ENCODE assay signal across 8 mouse cellular contexts in the genomic region with DNA sequence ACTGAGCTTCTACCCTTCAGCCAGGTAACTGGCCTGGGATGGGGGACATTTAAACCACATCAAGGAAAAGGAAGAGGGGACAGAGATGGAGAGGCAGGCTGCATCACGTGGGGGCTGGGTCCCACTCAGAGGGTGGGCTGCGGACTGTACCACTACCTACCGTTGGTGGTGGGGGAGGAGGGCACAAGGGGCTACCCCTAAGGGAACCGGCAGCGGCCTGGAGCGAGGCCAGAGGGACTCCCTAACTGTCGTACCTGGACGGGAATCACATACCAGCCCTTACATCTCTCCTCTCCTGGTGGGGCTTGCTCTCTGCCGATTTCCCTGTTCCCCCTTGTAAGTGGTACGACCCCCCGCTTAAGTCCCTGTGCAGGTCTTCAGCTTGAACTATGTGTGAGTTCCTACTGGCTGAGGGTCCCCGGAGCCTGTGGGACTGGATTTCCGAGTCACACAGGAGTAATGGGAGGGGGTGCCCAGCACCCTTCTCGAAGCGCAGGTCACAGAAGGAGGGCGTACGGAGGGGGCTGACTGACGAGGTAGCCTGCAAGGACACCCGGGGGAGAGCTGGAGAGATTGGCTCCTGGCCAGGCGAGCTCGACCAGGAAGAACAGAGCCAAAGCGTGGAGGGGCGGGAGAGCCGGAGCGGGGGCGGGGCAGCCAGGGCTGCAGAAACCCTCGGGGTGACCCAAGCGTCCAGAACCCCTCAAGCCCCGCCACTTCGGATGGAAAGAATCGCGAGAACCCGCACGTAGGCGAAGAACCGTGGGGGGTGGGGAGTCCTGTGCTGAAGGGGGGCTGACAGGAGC. TPM values are rescaled to one million over a fixed set of nuclear protein-coding genes. Genes with fewer than 3 reads are reported as not detected.
DNase-seq lines count a peak whose midpoint lies in the region; ATAC-seq and TF ChIP-seq lines count a peak whose summit lies in the region.

No protein-coding gene starts in this region.

- no peak for DNase-seq in layer of hippocampus, adult 2 months (ENCODE audit: low spot score in 2 of 2)
- no peak for DNase-seq in layer of hippocampus, adult 18-20 months (ENCODE audit: low spot score in 2 of 2)
- peak; percentile 77 for DNase-seq in ZHBTc4 (ENCODE audit: low read depth, low spot score)
- peak; percentile 95 for DNase-seq in forebrain, postnatal 0 days
- no peak for DNase-seq in liver, embryonic 14.5 days (ENCODE audit: low read depth in 3 of 3, low spot score in 3 of 3)

- no peak for TF ChIP-seq EP300 in liver, embryonic 14.5 days (IDR thresholded peaks at IDR 0.05; ENCODE audit: low read depth)

- peak overlapping the region; percentile 82 for H3K27ac ChIP-seq in layer of hippocampus, adult 2 months
- H3K27ac ChIP-seq in forebrain, postnatal 0 days (ENCODE audit: low read depth, low read length), result peak overlapping the region; percentile 96
- H3K27ac ChIP-seq in intestine, embryonic 16.5 days (ENCODE audit: low read length), result peak overlapping the region; percentile 63
- no peak overlapping the region for H3K27ac ChIP-seq in liver, embryonic 14.5 days
- 0 out of 2 replicates have a peak overlapping the region, but pooled peaks have one; percentile 8 for H3K27ac ChIP-seq in olfactory bulb, adult 2 months (ENCODE audit: insufficient read depth, low read depth, low read length)

- no peaks in the 10 kb centered on the region for H3K9me3 ChIP-seq in forebrain, postnatal 0 days (ENCODE audit: low read length)
- no peaks in the 10 kb centered on the region for H3K9me3 ChIP-seq in intestine, embryonic 16.5 days (ENCODE audit: control insufficient read depth, low read length)
- H3K9me3 ChIP-seq in liver, embryonic 14.5 days (ENCODE audit: control insufficient read depth, low read length), result no peaks in the 10 kb centered on the region

- H3K4me1 ChIP-seq in forebrain, postnatal 0 days (ENCODE audit: insufficient read depth), result peaks cover 25% of the 10 kb centered on the region; the same call in 1 of the 2 replicates
- H3K4me1 ChIP-seq in intestine, embryonic 16.5 days (ENCODE audit: control insufficient read depth, insufficient read depth, low read length), result peaks cover 54% of the 10 kb centered on the region
- peaks cover 2 to 4% of the 10 kb centered on the region in 2 experiments; a peak in 3 of 4 replicates for H3K4me1 ChIP-seq in liver, embryonic 14.5 days (replicated peaks; ENCODE audit: control insufficient read depth in 2 of 2, insufficient read depth in 2 of 2, low read length in 1 of 2)
- H3K4me1 ChIP-seq in olfactory bulb, adult 2 months (ENCODE audit: control insufficient read depth, insufficient read depth, low read length), result peaks cover 39% of the 10 kb centered on the region

- TF ChIP-seq CTCF in layer of hippocampus, adult 2 months (conservative IDR thresholded peaks at IDR 0.05), result no peak
- no peak; the same call in 1 of the 2 replicates for TF ChIP-seq CTCF in forebrain, postnatal 0 days (IDR thresholded peaks at IDR 0.05; ENCODE audit: low read depth)
- TF ChIP-seq CTCF in liver, embryonic 14.5 days (IDR thresholded peaks at IDR 0.05; ENCODE audit: low read depth), result no peak
- no peak for TF ChIP-seq CTCF in olfactory bulb, adult 2 months (IDR thresholded peaks at IDR 0.05; ENCODE audit: insufficient read depth, low read depth, low read length)

- TF ChIP-seq POLR2A in olfactory bulb, adult 2 months (IDR thresholded peaks at IDR 0.05; ENCODE audit: insufficient read depth, low read depth, low read length), result 0 out of 2 replicates have a peak, but pooled peaks have one; percentile 3

- peak overlapping the region; percentile 63 for H3K4me3 ChIP-seq in layer of hippocampus, adult 2 months
- H3K4me3 ChIP-seq in forebrain, postnatal 0 days (ENCODE audit: low read depth, low read length), result peak overlapping the region; percentile 48
- peak overlapping the region; percentile 64 for H3K4me3 ChIP-seq in intestine, embryonic 16.5 days (ENCODE audit: low read length)
- H3K4me3 ChIP-seq in liver, embryonic 14.5 days (ENCODE audit: insufficient read depth in 1 of 2, low read depth in 2 of 2, low read length in 2 of 2), result peak overlapping the region; percentile 25 to 30; a peak in 3 of 4 replicates
- H3K4me3 ChIP-seq in olfactory bulb, adult 2 months (ENCODE audit: insufficient read depth, low read depth, low read length), result peak overlapping the region; percentile 47

- peak overlapping the region; percentile 97 for H3K4me2 ChIP-seq in forebrain, postnatal 0 days (ENCODE audit: low read depth)
- peak overlapping the region; percentile 98 for H3K4me2 ChIP-seq in intestine, embryonic 16.5 days (ENCODE audit: low read depth, low read length)
- peak overlapping the region; percentile 51 for H3K4me2 ChIP-seq in liver, embryonic 14.5 days (ENCODE audit: low read depth)

- peak overlapping the region; percentile 83 for H3K9ac ChIP-seq in forebrain, postnatal 0 days
- H3K9ac ChIP-seq in intestine, embryonic 16.5 days (ENCODE audit: low read depth, low read length), result peak overlapping the region; percentile 73
- H3K9ac ChIP-seq in liver, embryonic 14.5 days (replicated peaks), result no peak overlapping the region

- peaks cover 14% of the 10 kb centered on the region for H3K27me3 ChIP-seq in forebrain, postnatal 0 days (ENCODE audit: insufficient read depth, low read length)
- 0 out of 2 replicates have a peak, but pooled peaks cover 5% of the 10 kb centered on the region for H3K27me3 ChIP-seq in intestine, embryonic 16.5 days (replicated peaks; ENCODE audit: control insufficient read depth, insufficient read depth, low read length)
- H3K27me3 ChIP-seq in liver, embryonic 14.5 days (ENCODE audit: control insufficient read depth, insufficient read depth, low read length), result peaks cover 94% of the 10 kb centered on the region

- peaks cover 7% of the 10 kb centered on the region; the same call in 1 of the 2 replicates for H3K36me3 ChIP-seq in forebrain, postnatal 0 days (ENCODE audit: insufficient read depth)
- no peaks in the 10 kb centered on the region for H3K36me3 ChIP-seq in intestine, embryonic 16.5 days (ENCODE audit: control insufficient read depth, insufficient read depth, low read length)
- no peaks in the 10 kb centered on the region for H3K36me3 ChIP-seq in liver, embryonic 14.5 days (replicated peaks; ENCODE audit: control insufficient read depth, insufficient read depth, low read depth)

- under 1% methylated on average over 36 of the region's 36 CpGs for WGBS in forebrain, postnatal 0 days
- WGBS in intestine, embryonic 16.5 days, result 2% methylated on average over 36 of the region's 36 CpGs
- 2% methylated on average over 36 of the region's 36 CpGs for WGBS in liver, embryonic 14.5 days (ENCODE audit: insufficient replicate concordance)
- WGBS in olfactory bulb, adult 2 months, result 3% methylated on average over 36 of the region's 36 CpGs

- ATAC-seq in forebrain, postnatal 0 days, result peak; percentile 85
- ATAC-seq in intestine, embryonic 16.5 days, result peak; percentile 6; the same call in 1 of the 2 replicates
- no peak for ATAC-seq in liver, embryonic 14.5 days (ENCODE audit: insufficient read depth)
- no peak for ATAC-seq in inflammation-experienced regulatory T-cells, adult 6 months

RNA-seq across cellular contexts. Expression of gene Fgf11, which starts 1.1 kb away (rescaled TPM):
- total RNA-seq in layer of hippocampus, adult 2 months (2021), result 10 to 100 TPM; 25.6 to 28.0 TPM
- total RNA-seq in layer of hippocampus, adult 18-20 months (2021), result 10 to 100 TPM; 27.4 to 27.6 TPM
- 10.1 and 15.9 TPM in 2 replicates for total RNA-seq in forebrain, postnatal 0 days (2014; rRNA removed)
- 1.6 and 3.1 TPM in 2 replicates for polyA plus RNA-seq in forebrain, postnatal 0 days (2015; fragmentation: Nextera tagmentation; extraction: Ambion mirVana)
- 1.3 and 1.4 TPM in 2 replicates for polyA plus RNA-seq in intestine, embryonic 16.5 days (2015; fragmentation: Nextera tagmentation; extraction: Ambion mirVana)
- 0.41 and 0.42 TPM in 2 replicates for polyA plus RNA-seq in liver, embryonic 14.5 days (2012; rRNA removed)
- 0.06 and 0.13 TPM in 2 replicates for polyA plus RNA-seq in liver, embryonic 14.5 days (2014; fragmentation: Nextera tagmentation; extraction: Ambion mirVana)
- polyA plus RNA-seq in olfactory bulb, adult 2 months (2012; ENCODE audit: insufficient read depth, insufficient read length, low replicate concordance, missing spikeins), result not detected in 2 replicates
- not detected for polyA plus RNA-seq in inflammation-experienced regulatory T-cells, adult 6 months (2017; shearing (Covaris generic))

RNA-seq across cellular contexts. Expression of gene Tmem102, which starts 4.8 kb away (rescaled TPM):
- total RNA-seq in layer of hippocampus, adult 2 months (2021), result not detected
- total RNA-seq in layer of hippocampus, adult 18-20 months (2021), result not detected
- 0.23 and 0.76 TPM in 2 replicates for total RNA-seq in forebrain, postnatal 0 days (2014; rRNA removed)
- polyA plus RNA-seq in forebrain, postnatal 0 days (2015; fragmentation: Nextera tagmentation; extraction: Ambion mirVana), result 0.74 and 1.2 TPM in 2 replicates
- 34.6 and 42.7 TPM in 2 replicates for polyA plus RNA-seq in intestine, embryonic 16.5 days (2015; fragmentation: Nextera tagmentation; extraction: Ambion mirVana)
- polyA plus RNA-seq in liver, embryonic 14.5 days (2012; rRNA removed), result 0.25 TPM in 2 replicates
- 0.57 and 0.80 TPM in 2 replicates for polyA plus RNA-seq in liver, embryonic 14.5 days (2014; fragmentation: Nextera tagmentation; extraction: Ambion mirVana)
- polyA plus RNA-seq in olfactory bulb, adult 2 months (2012; ENCODE audit: insufficient read depth, insufficient read length, low replicate concordance, missing spikeins), result not detected in 2 replicates
- polyA plus RNA-seq in inflammation-experienced regulatory T-cells, adult 6 months (2017; shearing (Covaris generic)), result not detected

RNA-seq across cellular contexts. Expression of gene Chrnb1, which starts 4.9 kb away (rescaled TPM):
- 1 to 10 TPM; 1.1 to 1.3 TPM for total RNA-seq in layer of hippocampus, adult 2 months (2021)
- 1 to 10 TPM in 1 of 2 experiments, under 1 TPM in 1; 0.52 to 1.0 TPM for total RNA-seq in layer of hippocampus, adult 18-20 months (2021)
- 0.33 and 3.8 TPM in 2 replicates for total RNA-seq in forebrain, postnatal 0 days (2014; rRNA removed)
- polyA plus RNA-seq in forebrain, postnatal 0 days (2015; fragmentation: Nextera tagmentation; extraction: Ambion mirVana), result 0.69 and 1.2 TPM in 2 replicates
- 3.9 and 4.7 TPM in 2 replicates for polyA plus RNA-seq in intestine, embryonic 16.5 days (2015; fragmentation: Nextera tagmentation; extraction: Ambion mirVana)
- polyA plus RNA-seq in liver, embryonic 14.5 days (2012; rRNA removed), result 0.44 and 0.58 TPM in 2 replicates
- polyA plus RNA-seq in liver, embryonic 14.5 days (2014; fragmentation: Nextera tagmentation; extraction: Ambion mirVana), result 0.32 and 0.33 TPM in 2 replicates
- polyA plus RNA-seq in olfactory bulb, adult 2 months (2012; ENCODE audit: insufficient read depth, insufficient read length, low replicate concordance, missing spikeins), result not detected in 2 replicates
- 1 to 10 TPM; 1.7 to 2.5 (median 1.8) TPM for polyA plus RNA-seq in inflammation-experienced regulatory T-cells, adult 6 months (2017; shearing (Covaris generic))

RNA-seq across cellular contexts. Expression of gene Gm39566, which starts 14.5 kb away (rescaled TPM):
- total RNA-seq in layer of hippocampus, adult 2 months (2021), result not detected
- total RNA-seq in layer of hippocampus, adult 18-20 months (2021), result not detected
- not detected in 2 replicates for total RNA-seq in forebrain, postnatal 0 days (2014; rRNA removed)
- polyA plus RNA-seq in forebrain, postnatal 0 days (2015; fragmentation: Nextera tagmentation; extraction: Ambion mirVana), result not detected in 2 replicates
- polyA plus RNA-seq in intestine, embryonic 16.5 days (2015; fragmentation: Nextera tagmentation; extraction: Ambion mirVana), result not detected in 2 replicates
- not detected in 2 replicates for polyA plus RNA-seq in liver, embryonic 14.5 days (2012; rRNA removed)
- polyA plus RNA-seq in liver, embryonic 14.5 days (2014; fragmentation: Nextera tagmentation; extraction: Ambion mirVana), result not detected in 2 replicates
- not detected in 2 replicates for polyA plus RNA-seq in olfactory bulb, adult 2 months (2012; ENCODE audit: insufficient read depth, insufficient read length, low replicate concordance, missing spikeins)
- not detected for polyA plus RNA-seq in inflammation-experienced regulatory T-cells, adult 6 months (2017; shearing (Covaris generic))

RNA-seq across cellular contexts. Expression of gene Spem2, which starts 17.7 kb away (rescaled TPM):
- total RNA-seq in layer of hippocampus, adult 2 months (2021), result not detected
- not detected for total RNA-seq in layer of hippocampus, adult 18-20 months (2021)
- total RNA-seq in forebrain, postnatal 0 days (2014; rRNA removed), result not detected in 2 replicates
- polyA plus RNA-seq in forebrain, postnatal 0 days (2015; fragmentation: Nextera tagmentation; extraction: Ambion mirVana), result not detected in 2 replicates
- polyA plus RNA-seq in intestine, embryonic 16.5 days (2015; fragmentation: Nextera tagmentation; extraction: Ambion mirVana), result not detected in 2 replicates
- not detected in 2 replicates for polyA plus RNA-seq in liver, embryonic 14.5 days (2012; rRNA removed)
- polyA plus RNA-seq in liver, embryonic 14.5 days (2014; fragmentation: Nextera tagmentation; extraction: Ambion mirVana), result not detected in 2 replicates
- not detected in 2 replicates for polyA plus RNA-seq in olfactory bulb, adult 2 months (2012; ENCODE audit: insufficient read depth, insufficient read length, low replicate concordance, missing spikeins)
- not detected for polyA plus RNA-seq in inflammation-experienced regulatory T-cells, adult 6 months (2017; shearing (Covaris generic))

Comparison
In these comparisons a context has a peak if more than half of its experiments do, and no peak if none do; other contexts are left out.
1. DNase-seq: peak in ZHBTc4 (single experiment) and forebrain, postnatal 0 days (single experiment); none in layer of hippocampus, adult 2 months (0 of 2), layer of hippocampus, adult 18-20 months (0 of 2) and liver, embryonic 14.5 days (0 of 3).
2. ATAC-seq: peak in forebrain, postnatal 0 days (single experiment) and intestine, embryonic 16.5 days (single experiment); none in liver, embryonic 14.5 days (single experiment) and inflammation-experienced regulatory T-cells, adult 6 months (single experiment).
3. Peak in every context shown above with its lines, with median percentiles within 50 percentile points of each other: H3K4me3 ChIP-seq and H3K4me2 ChIP-seq.